Mouse (Mus musculus) cerebellum, adult 2 months (tissue): ENCODE measurements around the gene Arhgef19. TPM values are rescaled to one million over a fixed set of nuclear protein-coding genes. Genes with fewer than 3 reads are reported as not detected.

ENCODE experiments used
- DNase-seq, 2 experiments: peaks; one replicate each; pipeline ENCODE4 v3.0.0; 2021
- H3K27ac ChIP-seq: fragments of 200-500 bp; 2 replicates; pipeline ENCODE4 v1.5.1; 2012; ENCODE audit warnings: low read length, control low read depth, inconsistent platforms; ENCODE audit not compliant: insufficient read depth
- H3K27me3 ChIP-seq: fragments of 200-500 bp; 2 replicates; pipeline ENCODE4 v1.6.1; 2012; ENCODE audit warnings: inconsistent platforms, mild to moderate bottlenecking, low read length, moderate library complexity; ENCODE audit not compliant: control insufficient read depth, insufficient read depth
- H3K4me1 ChIP-seq: fragments of 200-500 bp; 2 replicates; pipeline ENCODE4 v1.6.1; 2011; ENCODE audit warnings: low read length; ENCODE audit not compliant: control insufficient read depth, insufficient read depth
- H3K4me3 ChIP-seq: fragments of 200-500 bp; replicated peaks from 2 replicates; pipeline ENCODE3; 2011; ENCODE audit warnings: mild to moderate bottlenecking, low read depth, low read length, control low read depth; ENCODE audit not compliant: insufficient read depth
- CTCF ChIP-seq: fragments of 200-500 bp; IDR thresholded peaks from 2 replicates; pipeline ENCODE4 v1.5.1; 2011; ENCODE audit warnings: low read depth, mild to moderate bottlenecking, control low read depth, low read length, moderate library complexity, borderline replicate concordance; ENCODE audit not compliant: insufficient read depth
- POLR2A ChIP-seq: fragments of 200-500 bp; IDR thresholded peaks from 2 replicates; pipeline ENCODE4 v1.6.1; 2011; ENCODE audit warnings: low read length, control low read depth, borderline replicate concordance; ENCODE audit not compliant: insufficient read depth
- WGBS: fragments of 180-500 bp; shearing (Covaris S2); methylation state at CpG from one replicate; pipeline ENCODE4 v1.1.7; 2018; 5-methylcytosine and 5-hydroxymethylcytosine counted together
- polyA plus RNA-seq: library from polyadenylated mRNA; depleted of rRNA; stranded (reverse); fragments of >200 nt; gene quantifications from 2 replicates; pipeline ENCODE4 v1.2.3, GENCODE M21; 2012

Gene Arhgef19
- polyA plus RNA-seq, 1 experiment: 15.0 TPM

GRCm38 (mm10) chr4:141283176-141283878 is 44.0 kb downstream of the Arhgef19 start:
- Histone ChIP-seq H3K27me3 (no peaks in the 10 kb centered on the region), H3K27ac (no peak overlapping the region), H3K4me1 (peaks cover 4% of the 10 kb centered on the region; the same call in 1 of the 2 replicates), H3K4me3 (no peak overlapping the region)
- TF ChIP-seq POLR2A: no peak
- WGBS: 69% methylated on average over 12 of the region's 12 CpGs
- no peak for DNase-seq

- H3K4me3 ChIP-seq: no peak overlapping the region
- peaks cover 4% of the 10 kb centered on the region; the same call in 1 of the 2 replicates for H3K4me1 ChIP-seq
- no peak for DNase-seq
- no peak overlapping the region for H3K27ac ChIP-seq
- no peak for TF ChIP-seq CTCF
- no peak for TF ChIP-seq POLR2A
- no peaks in the 10 kb centered on the region for H3K27me3 ChIP-seq
- WGBS: 36% methylated on average over 8 of the region's 8 CpGs
These were observed 44.6 kb downstream of the Arhgef19 start for GRCm38 (mm10) chr4:141283879-141284411.

GRCm38 (mm10) chr4:141284486-141284885 is 45.2 kb downstream of the Arhgef19 start:
- Histone ChIP-seq H3K27me3 (no peaks in the 10 kb centered on the region), H3K27ac (no peak overlapping the region), H3K4me3 (no peak overlapping the region), H3K4me1 (peaks cover 4% of the 10 kb centered on the region; the same call in 1 of the 2 replicates)
- no peak for DNase-seq
- no peak for TF ChIP-seq POLR2A
- TF ChIP-seq CTCF: no peak
- 95% methylated on average over 3 of the region's 3 CpGs for WGBS

- TF ChIP-seq POLR2A (no peak), CTCF (no peak)
- 45% methylated on average over 8 of the region's 8 CpGs for WGBS
- no peak for DNase-seq
- Histone ChIP-seq H3K4me3 (no peak overlapping the region), H3K27me3 (no peaks in the 10 kb centered on the region), H3K4me1 (peaks cover 4% of the 10 kb centered on the region; the same call in 1 of the 2 replicates), H3K27ac (no peak overlapping the region)
These were observed 45.8 kb downstream of the Arhgef19 start for GRCm38 (mm10) chr4:141285128-141285527.

GRCm38 (mm10) chr4:141286860-141287517 is 47.7 kb downstream of the Arhgef19 start:
- H3K27me3 ChIP-seq: no peaks in the 10 kb centered on the region; the same call in 1 of the 2 replicates

GRCm38 (mm10) chr4:141287518-141288004 is 48.3 kb downstream of the Arhgef19 start:
- DNase-seq: no peak
- H3K27me3 ChIP-seq: no peaks in the 10 kb centered on the region; the same call in 1 of the 2 replicates
- WGBS: 21% methylated on average over 15 of the region's 15 CpGs
- peaks cover 4% of the 10 kb centered on the region; the same call in 1 of the 2 replicates for H3K4me1 ChIP-seq
- H3K4me3 ChIP-seq: no peak overlapping the region
- TF ChIP-seq POLR2A (no peak), CTCF (no peak)
- no peak overlapping the region for H3K27ac ChIP-seq

More at GRCm38 (mm10) chr4:141286860-141287517, 47.7 kb downstream of the Arhgef19 start:
- DNase-seq: no peak
- Histone ChIP-seq H3K4me1 (peaks cover 4% of the 10 kb centered on the region; the same call in 1 of the 2 replicates), H3K4me3 (no peak overlapping the region), H3K27ac (no peak overlapping the region)
- TF ChIP-seq CTCF (no peak), POLR2A (no peak)
- 36% methylated on average over 20 of the region's 20 CpGs for WGBS

- Histone ChIP-seq H3K4me1 (peaks cover 4% of the 10 kb centered on the region; the same call in 1 of the 2 replicates), H3K4me3 (no peak overlapping the region)
- 70% methylated on average over 8 of the region's 8 CpGs for WGBS
These were observed 48.9 kb downstream of the Arhgef19 start for GRCm38 (mm10) chr4:141288152-141288551.

GRCm38 (mm10) chr4:141291571-141292375 is 52.5 kb downstream of the Arhgef19 start:
- no peak for DNase-seq
- H3K27ac ChIP-seq: no peak overlapping the region
- no peaks in the 10 kb centered on the region; the same call in 1 of the 2 replicates for H3K27me3 ChIP-seq
- no peak overlapping the region for H3K4me3 ChIP-seq
- 5% methylated on average over 47 of the region's 47 CpGs for WGBS
- TF ChIP-seq POLR2A (no peak), CTCF (no peak)
- peaks cover 4% of the 10 kb centered on the region; the same call in 1 of the 2 replicates for H3K4me1 ChIP-seq

More at GRCm38 (mm10) chr4:141288152-141288551, 48.9 kb downstream of the Arhgef19 start:
- Histone ChIP-seq H3K27me3 (no peaks in the 10 kb centered on the region; the same call in 1 of the 2 replicates), H3K27ac (no peak overlapping the region)
- DNase-seq: no peak
- TF ChIP-seq POLR2A: no peak
- no peak for TF ChIP-seq CTCF
